Mouse (Mus musculus) myocyte (in vitro differentiated cells): Measurements from ENCODE around the gene Olfr73.

Experiments used
- MAX ChIP-seq: IDR thresholded peaks from one replicate; pipeline ENCODE4 v1.6.1; 2011; ENCODE audit warnings: low read depth, mild to moderate bottlenecking, control low read depth
- MYOD1 ChIP-seq, 3 experiments: IDR thresholded peaks; one replicate each; pipeline ENCODE4 v1.6.1; 2011; ENCODE audit warnings: control low read depth in 2 of 3, low read depth in 2 of 3, mild to moderate bottlenecking in 2 of 3, moderate library complexity in 1 of 3; ENCODE audit not compliant: insufficient read length in 2 of 3, control insufficient read depth in 1 of 3
- POLR2A ChIP-seq: IDR thresholded peaks from one replicate; pipeline ENCODE4 v1.6.1; 2011; ENCODE audit warnings: low read depth, mild to moderate bottlenecking, control low read depth, moderate library complexity; ENCODE audit not compliant: insufficient read length
- POLR2AphosphoS2 ChIP-seq: IDR thresholded peaks from one replicate; pipeline ENCODE4 v1.6.1; 2011; ENCODE audit warnings: low read depth, control low read depth; ENCODE audit not compliant: insufficient read length
- REST ChIP-seq: IDR thresholded peaks from one replicate; pipeline ENCODE4 v1.6.1; 2011; ENCODE audit warnings: mild to moderate bottlenecking, control low read depth, moderate library complexity; ENCODE audit not compliant: insufficient read depth, insufficient read length

DNA sequence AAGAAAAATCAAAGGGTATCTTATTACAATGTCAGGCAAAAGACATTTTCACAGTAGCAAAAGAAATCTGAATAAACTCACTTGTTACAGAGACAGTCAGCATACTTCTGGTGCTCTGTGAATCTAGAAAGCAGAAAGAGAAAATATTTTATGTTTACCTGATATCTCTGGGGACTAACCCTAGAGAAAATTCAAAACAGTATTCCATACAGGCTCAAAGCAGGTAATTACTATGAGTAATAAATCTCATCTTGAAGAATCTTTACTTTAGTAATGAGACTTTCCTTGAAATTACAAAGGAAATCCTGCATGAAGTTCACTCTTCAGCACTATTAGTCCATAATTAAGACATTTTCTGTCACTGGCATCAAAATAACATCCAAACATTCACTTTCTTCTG, 34.2 kb upstream of the Olfr73 start, which contains the start of gene Olfr1163:
- TF ChIP-seq MYOD1 (IDR thresholded peaks at IDR 0.05; ENCODE audit: control insufficient read depth in 1 of 3, insufficient read length in 2 of 3, low read depth in 2 of 3) (no peak), MAX (no peak), POLR2A (no peak), REST (no peak), POLR2AphosphoS2 (no peak)
